Mouse (Mus musculus) MEL (cell line): ENCODE results near the gene Thap4. TPM values are rescaled to one million over a fixed set of nuclear protein-coding genes. Genes with fewer than 3 reads are reported as not detected.

Experiments
- DNase-seq: peaks from one replicate; pipeline ENCODE4 v3.0.0; 2011; ENCODE audit warnings: low read depth, low spot score
- H3K27ac ChIP-seq: 2 replicates; pipeline ENCODE4 v1.5.1; 2012; ENCODE audit warnings: low read depth, mild to moderate bottlenecking, control low read depth, low read length, moderate library complexity; ENCODE audit not compliant: control insufficient read depth
- H3K27me3 ChIP-seq, 2 experiments: fragments of 150-350 bp in 1 of 2; sonication (generic) in 1 of 2; 2 replicates each; pipeline ENCODE4 v1.6.1; 2012; ENCODE audit warnings: low read length in 2 of 2, mild to moderate bottlenecking in 2 of 2, improper control_type of control experiment in 1 of 2, moderate library complexity in 1 of 2; ENCODE audit not compliant: insufficient read depth in 2 of 2, control insufficient read depth in 1 of 2
- H3K36me3 ChIP-seq, 2 experiments: 2 replicates each; pipeline ENCODE4 v1.6.1; 2012 to 2014; ENCODE audit warnings: low read length in 2 of 2, improper control_type of control experiment in 1 of 2, inconsistent platforms in 1 of 2, mild to moderate bottlenecking in 1 of 2; ENCODE audit not compliant: insufficient read depth in 2 of 2, control insufficient read depth in 1 of 2
- H3K4me1 ChIP-seq, 2 experiments: fragments of 150-350 bp in 1 of 2; sonication (generic) in 1 of 2; 2 replicates each; pipeline ENCODE4 v1.6.1; 2012; ENCODE audit warnings: low read length in 2 of 2, improper control_type of control experiment in 1 of 2, mild to moderate bottlenecking in 1 of 2; ENCODE audit not compliant: insufficient read depth in 2 of 2, control insufficient read depth in 1 of 2
- H3K4me3 ChIP-seq, 2 experiments: fragments of 150-350 bp in 1 of 2; sonication (generic) in 1 of 2; 2 replicates each; pipeline ENCODE4 v1.5.1; 2012; ENCODE audit warnings: low read depth in 2 of 2, low read length in 2 of 2, mild to moderate bottlenecking in 2 of 2, moderate library complexity in 2 of 2, control low read depth in 1 of 2, improper control_type of control experiment in 1 of 2; ENCODE audit not compliant: control insufficient read depth in 1 of 2, insufficient read depth in 1 of 2
- H3K79me2 ChIP-seq: 2 replicates; pipeline ENCODE4 v1.6.1; 2012; ENCODE audit warnings: mild to moderate bottlenecking, low read length, moderate library complexity; ENCODE audit not compliant: control insufficient read depth, poor library complexity, insufficient read depth
- H3K9ac ChIP-seq: 2 replicates; pipeline ENCODE4 v1.6.1; 2012; ENCODE audit warnings: low read depth, mild to moderate bottlenecking, control low read depth, low read length, moderate library complexity; ENCODE audit not compliant: control insufficient read depth, poor library complexity, severe bottlenecking
- H3K9me3 ChIP-seq: fragments of 150-350 bp; sonication (generic); replicated peaks from 2 replicates; pipeline ENCODE4 v1.6.1; 2012; ENCODE audit warnings: mild to moderate bottlenecking, low read length, improper control_type of control experiment, moderate library complexity; ENCODE audit not compliant: insufficient read depth
- CTCF ChIP-seq, 3 experiments: IDR thresholded peaks in 2 of 3; conservative IDR thresholded peaks in 1 of 3; 2 replicates each; pipeline ENCODE4 v1.5.1; 2011 to 2012; ENCODE audit warnings: low read length in 3 of 3, low read depth in 2 of 3, mild to moderate bottlenecking in 2 of 3, improper control_type of control experiment in 1 of 3, inconsistent platforms in 1 of 3, mixed read lengths in 1 of 3, moderate library complexity in 1 of 3; ENCODE audit not compliant: control insufficient read depth in 1 of 3, insufficient read depth in 1 of 3, poor library complexity in 1 of 3, severe bottlenecking in 1 of 3
- ELF1 ChIP-seq: IDR thresholded peaks from 2 replicates; pipeline ENCODE4 v1.6.1; 2014; ENCODE audit warnings: low read depth, mild to moderate bottlenecking, inconsistent platforms, low read length, improper control_type of control experiment, moderate library complexity
- EP300 ChIP-seq, 2 experiments: IDR thresholded peaks; 2 replicates each; pipeline ENCODE4 v1.6.1; 2011; ENCODE audit warnings: improper control_type of control experiment in 2 of 2, low read length in 2 of 2, low read depth in 1 of 2, mild to moderate bottlenecking in 1 of 2
- ETS1 ChIP-seq: IDR thresholded peaks from 2 replicates; pipeline ENCODE4 v1.6.1; 2012; ENCODE audit warnings: low read depth, mild to moderate bottlenecking, inconsistent platforms, low read length, improper control_type of control experiment, moderate library complexity
- GATA1 ChIP-seq: IDR thresholded peaks from 2 replicates; pipeline ENCODE4 v1.6.1; 2011; ENCODE audit warnings: low read depth, low read length, improper control_type of control experiment
- HCFC1 ChIP-seq: IDR thresholded peaks from 2 replicates; pipeline ENCODE4 v1.6.1; 2012; ENCODE audit warnings: low read depth, mild to moderate bottlenecking, inconsistent platforms, low read length, improper control_type of control experiment, moderate library complexity
- JUND ChIP-seq: IDR thresholded peaks from 2 replicates; pipeline ENCODE4 v1.6.1; 2011; ENCODE audit warnings: low read depth, mild to moderate bottlenecking, improper control_type of control experiment, low read length
- MXI1 ChIP-seq: IDR thresholded peaks from 2 replicates; pipeline ENCODE4 v1.6.1; 2011; ENCODE audit warnings: mild to moderate bottlenecking, low read depth, low read length, improper control_type of control experiment
- MYB ChIP-seq: IDR thresholded peaks from 2 replicates; pipeline ENCODE4 v1.6.1; 2011; ENCODE audit warnings: mild to moderate bottlenecking, low read depth, low read length, improper control_type of control experiment
- MYC ChIP-seq: IDR thresholded peaks from 2 replicates; pipeline ENCODE4 v1.6.1; 2011; ENCODE audit warnings: low read depth, mild to moderate bottlenecking, low read length, improper control_type of control experiment, moderate library complexity
- POLR2A ChIP-seq, 2 experiments: IDR thresholded peaks; 2 replicates each; pipeline ENCODE4 v1.6.1; 2011 to 2012; ENCODE audit warnings: low read length in 2 of 2, mild to moderate bottlenecking in 2 of 2, control low read depth in 1 of 2, improper control_type of control experiment in 1 of 2, low read depth in 1 of 2, moderate library complexity in 1 of 2; ENCODE audit not compliant: control insufficient read depth in 1 of 2, insufficient read depth in 1 of 2, poor library complexity in 1 of 2
- POLR2AphosphoS2 ChIP-seq: IDR thresholded peaks from 2 replicates; pipeline ENCODE4 v1.6.1; 2011; ENCODE audit warnings: low read length, improper control_type of control experiment
- RAD21 ChIP-seq: IDR thresholded peaks from 2 replicates; pipeline ENCODE4 v1.6.1; 2011; ENCODE audit warnings: mild to moderate bottlenecking, low read depth, low read length, improper control_type of control experiment
- RCOR1 ChIP-seq: IDR thresholded peaks from 2 replicates; pipeline ENCODE4 v1.6.1; 2012; ENCODE audit warnings: low read depth, mild to moderate bottlenecking, inconsistent platforms, low read length, improper control_type of control experiment
- SIN3A ChIP-seq: IDR thresholded peaks from 2 replicates; pipeline ENCODE4 v1.6.1; 2012; ENCODE audit warnings: low read length, improper control_type of control experiment, inconsistent platforms
- TAL1 ChIP-seq: IDR thresholded peaks from 2 replicates; pipeline ENCODE4 v1.6.1; 2012; ENCODE audit warnings: mild to moderate bottlenecking, inconsistent platforms, low read length, moderate library complexity, mixed read lengths
- TBP ChIP-seq: IDR thresholded peaks from 2 replicates; pipeline ENCODE4 v1.8.0; 2011; ENCODE audit warnings: low read depth, low read length, improper control_type of control experiment
- TCF12 ChIP-seq: IDR thresholded peaks from 2 replicates; pipeline ENCODE4 v1.6.1; 2014; ENCODE audit warnings: low read depth, mild to moderate bottlenecking, inconsistent platforms, low read length, improper control_type of control experiment, moderate library complexity
- USF1 ChIP-seq: IDR thresholded peaks from 2 replicates; pipeline ENCODE4 v1.6.1; 2014; ENCODE audit warnings: low read depth, mild to moderate bottlenecking, inconsistent platforms, low read length, improper control_type of control experiment, moderate library complexity
- ZKSCAN1 ChIP-seq: IDR thresholded peaks from 2 replicates; pipeline ENCODE4 v1.6.1; 2012; ENCODE audit warnings: low read depth, mild to moderate bottlenecking, inconsistent platforms, low read length, improper control_type of control experiment, moderate library complexity
- ZMIZ1 ChIP-seq: IDR thresholded peaks from 2 replicates; pipeline ENCODE4 v1.6.1; 2012; ENCODE audit warnings: low read depth, mild to moderate bottlenecking, inconsistent platforms, low read length, improper control_type of control experiment, moderate library complexity
- ZNF384 ChIP-seq: IDR thresholded peaks from 2 replicates; pipeline ENCODE4 v1.6.1; 2012; ENCODE audit warnings: low read depth, mild to moderate bottlenecking, inconsistent platforms, low read length, improper control_type of control experiment
- polyA plus RNA-seq, 2 experiments: library from polyadenylated mRNA; stranded (reverse) in 1 of 2; unstranded in 1 of 2; fragments of >175 nt in 1 of 2; fragments of >200 nt in 1 of 2; gene quantifications; 2 replicates each; pipeline versions ENCODE4 v1.2.1 to v1.2.4; 2012; ENCODE audit warnings: low replicate concordance in 2 of 2, low read depth in 1 of 2; ENCODE audit not compliant: insufficient read length in 2 of 2, insufficient read depth in 1 of 2, missing spikeins in 1 of 2
- total RNA-seq: library from RNA; depleted of rRNA; stranded (reverse); fragments of 300-350 nt; gene quantifications from 2 replicates; pipeline ENCODE4 v1.2.3, GENCODE M21; 2012

Gene Thap4
- total and polyA plus RNA-seq, 3 experiments: 81.8 to 117 TPM; not detected in 1

DNA sequence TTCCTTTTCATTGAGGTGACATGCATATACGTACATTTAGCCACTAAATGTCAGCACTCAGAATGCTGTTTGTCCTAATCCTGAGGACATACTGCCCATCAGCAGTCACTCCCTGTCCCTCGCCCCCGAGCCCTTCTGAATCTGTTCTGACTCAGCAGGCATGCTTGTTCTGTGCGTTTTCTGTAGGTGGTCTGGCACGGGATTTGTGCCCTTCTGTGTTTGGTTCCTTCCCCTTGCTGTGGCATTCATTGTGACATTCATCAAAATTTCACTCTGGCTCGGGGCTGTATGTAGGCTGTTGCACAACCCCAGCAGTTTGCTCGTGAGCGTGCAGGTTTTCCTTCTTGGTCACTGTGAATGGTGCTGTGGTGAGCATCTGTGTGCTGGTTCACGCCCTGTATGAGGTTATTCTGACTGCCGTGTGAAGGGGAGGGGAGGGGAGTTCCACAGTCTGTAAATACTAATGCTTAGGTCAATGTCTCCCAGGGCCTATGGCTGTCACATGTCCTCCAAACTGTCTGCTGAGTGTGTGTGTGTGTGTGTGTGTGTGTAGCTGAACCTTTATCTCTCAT lies 62.8 kb downstream of the Thap4 start:
- Histone ChIP-seq H3K4me1 (peaks cover 2 to 22% of the 10 kb centered on the region in 2 experiments; a peak in 3 of 4 replicates), H3K9me3 (no peaks in the 10 kb centered on the region), H3K27ac (no peak overlapping the region), H3K79me2 (no peaks in the 10 kb centered on the region), H3K36me3 (peaks cover 0 to 7% of the 10 kb centered on the region in 2 experiments; a peak in 2 of 4 replicates), H3K9ac (no peak overlapping the region), H3K4me3 (no peak overlapping the region)
- no peak for DNase-seq
- TF ChIP-seq POLR2A (IDR thresholded peaks at IDR 0.05; ENCODE audit: control insufficient read depth in 1 of 2, insufficient read depth in 1 of 2, low read depth in 1 of 2, low read length in 2 of 2, poor library complexity in 1 of 2) (no peak), EP300 (IDR thresholded peaks at IDR 0.05; ENCODE audit: low read depth in 1 of 2, low read length in 2 of 2) (no peak), MYB (no peak), TAL1 (no peak), HCFC1 (no peak), ZMIZ1 (no peak), GATA1 (no peak), ELF1 (no peak)
- TF ChIP-seq, all 39 proteins: peak for 0
- no peaks in the 10 kb centered on the region for H3K27me3 ChIP-seq

DNA sequence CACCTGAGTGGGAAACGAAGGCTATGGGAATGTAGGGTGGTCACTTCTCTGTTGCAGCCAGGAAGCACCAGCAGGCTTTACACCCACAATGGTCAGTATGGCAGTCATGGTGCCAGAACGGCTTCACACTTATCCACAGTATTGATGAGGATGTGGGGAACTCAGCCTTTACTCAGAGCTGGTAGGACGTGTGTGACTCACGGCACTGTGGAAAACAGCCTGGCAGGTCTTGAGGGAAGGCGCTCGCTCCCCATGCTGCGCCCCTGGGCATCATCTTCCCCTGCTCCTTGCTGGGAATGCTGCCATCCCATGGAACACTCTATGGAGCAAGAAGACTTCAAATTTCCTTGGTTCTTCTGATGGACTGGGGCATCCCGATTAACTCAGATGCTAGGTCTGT lies 63.6 kb downstream of the Thap4 start:
- Histone ChIP-seq H3K4me1 (peaks cover 2 to 22% of the 10 kb centered on the region in 2 experiments; a peak in 3 of 4 replicates), H3K9me3 (no peaks in the 10 kb centered on the region)

DNA sequence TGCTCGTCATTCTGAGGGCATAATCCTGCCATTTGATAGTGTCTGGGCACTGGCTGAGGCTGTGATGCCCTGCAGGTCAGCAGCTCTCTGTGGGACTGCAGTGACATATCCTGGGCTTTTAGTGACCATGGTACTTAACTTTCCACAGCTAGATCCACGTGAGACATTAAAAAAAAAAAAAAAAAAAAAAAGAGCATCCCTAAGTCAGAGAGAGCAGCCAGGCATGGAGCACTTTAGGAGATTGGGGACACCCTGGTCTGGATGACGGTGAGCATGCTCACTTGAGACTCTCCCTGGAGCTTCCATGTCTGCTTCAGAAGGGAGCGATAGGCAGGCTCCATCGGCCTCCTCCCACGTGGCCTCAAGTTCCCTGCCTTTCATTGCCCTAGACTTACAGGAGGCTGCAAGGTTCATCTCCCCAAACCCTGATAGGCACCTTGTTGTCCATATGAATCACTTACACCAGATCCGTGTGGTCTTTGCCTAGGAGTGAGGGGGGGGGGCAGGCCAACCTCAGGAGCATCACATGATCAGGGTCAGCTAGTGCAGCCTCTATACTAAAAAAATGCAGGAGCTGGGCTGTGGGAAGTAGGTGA lies 64.7 kb downstream of the Thap4 start:
- TF ChIP-seq EP300 (IDR thresholded peaks at IDR 0.05; ENCODE audit: low read depth in 1 of 2, low read length in 2 of 2) (0 out of 4 replicates have a peak, but pooled peaks of 1 of the 2 experiments have one; percentile 14), TBP (no peak), TCF12 (0 out of 2 replicates have a peak, but pooled peaks have one; percentile 8), USF1 (0 out of 2 replicates have a peak, but pooled peaks have one; percentile 54), SIN3A (0 out of 2 replicates have a peak, but pooled peaks have one; percentile 21), MYC (0 out of 2 replicates have a peak, but pooled peaks have one; percentile 26), ZNF384 (peak; percentile 76), RCOR1 (no peak)
- Histone ChIP-seq H3K9me3 (no peaks in the 10 kb centered on the region), H3K4me3 (no peak overlapping the region), H3K27ac (no peak overlapping the region), H3K36me3 (peaks cover 0 to 7% of the 10 kb centered on the region in 2 experiments; a peak in 2 of 4 replicates), H3K27me3 (no peaks in the 10 kb centered on the region), H3K79me2 (no peaks in the 10 kb centered on the region), H3K4me1 (peaks cover 2 to 22% of the 10 kb centered on the region in 2 experiments; a peak in 3 of 4 replicates), H3K9ac (no peak overlapping the region)
- no peak for DNase-seq

More for the DNA sequence above, 63.6 kb downstream of the Thap4 start:
- Histone ChIP-seq H3K27ac (no peak overlapping the region), H3K4me3 (no peak overlapping the region), H3K27me3 (no peaks in the 10 kb centered on the region), H3K36me3 (peaks cover 0 to 7% of the 10 kb centered on the region in 2 experiments; a peak in 2 of 4 replicates), H3K9ac (no peak overlapping the region), H3K79me2 (no peaks in the 10 kb centered on the region)
- no peak for TF ChIP-seq RAD21
- TF ChIP-seq MXI1: no peak
- no peak for TF ChIP-seq POLR2AphosphoS2
- TF ChIP-seq ETS1: no peak
- TF ChIP-seq TBP: no peak
- TF ChIP-seq RCOR1: no peak
- no peak for TF ChIP-seq CTCF (IDR thresholded peaks at IDR 0.05 in 2 of 3, conservative IDR thresholded peaks at IDR 0.05 in 1 of 3; ENCODE audit: control insufficient read depth in 1 of 3, insufficient read depth in 1 of 3, low read depth in 2 of 3, low read length in 3 of 3, poor library complexity in 1 of 3, severe bottlenecking in 1 of 3)
- TF ChIP-seq ZKSCAN1: no peak
- no peak for TF ChIP-seq TAL1
- no peak for TF ChIP-seq JUND
- DNase-seq: no peak
